Mouse (Mus musculus) heart, embryonic 14.5 days (tissue): ENCODE measurements around the gene Tle2. TPM values are rescaled to one million over a fixed set of nuclear protein-coding genes. Genes with fewer than 3 reads are reported as not detected.

ENCODE experiments used
- ATAC-seq: fragments of 200-750 bp; cut with Nextera tagmentation; 2 replicates; pipeline ENCODE4 v1.8.0; 2017; ENCODE audit warnings: low read depth, moderate TSS enrichment; ENCODE audit not compliant: insufficient number of reproducible peaks, insufficient read depth, low FRiP score
- H3K27ac ChIP-seq, 2 experiments: fragments of 200-500 bp in 1 of 2; fragments of 300-500 bp in 1 of 2; sonication (generic) in 1 of 2; replicated peaks in 1 of 2; 2 replicates each; pipeline ENCODE4 v1.5.1; 2012 to 2014; ENCODE audit warnings: low read depth in 2 of 2, low read length in 2 of 2, control low read depth in 1 of 2, mild to moderate bottlenecking in 1 of 2, mixed read lengths in 1 of 2; ENCODE audit not compliant: control insufficient read depth in 1 of 2, insufficient read depth in 1 of 2
- H3K27me3 ChIP-seq: fragments of 300-500 bp; sonication (generic); 2 replicates; pipeline ENCODE4 v1.6.1; 2014; ENCODE audit warnings: mild to moderate bottlenecking, low read length, control low read depth; ENCODE audit not compliant: control insufficient read depth, insufficient read depth
- H3K36me3 ChIP-seq: fragments of 300-500 bp; sonication (generic); 2 replicates; pipeline ENCODE4 v1.6.1; 2014; ENCODE audit warnings: mild to moderate bottlenecking, control low read depth, low read length, mixed read lengths; ENCODE audit not compliant: control insufficient read depth, insufficient read depth
- H3K4me1 ChIP-seq, 2 experiments: fragments of 200-500 bp in 1 of 2; fragments of 300-500 bp in 1 of 2; sonication (generic) in 1 of 2; 2 replicates each; pipeline ENCODE4 v1.6.1; 2012 to 2014; ENCODE audit warnings: low read length in 2 of 2, control low read depth in 1 of 2, mixed read lengths in 1 of 2; ENCODE audit not compliant: control insufficient read depth in 2 of 2, insufficient read depth in 2 of 2
- H3K4me2 ChIP-seq: fragments of 300-500 bp; sonication (generic); 2 replicates; pipeline ENCODE4 v1.6.1; 2014; ENCODE audit warnings: mild to moderate bottlenecking, low read length
- H3K4me3 ChIP-seq, 2 experiments: fragments of 200-500 bp in 1 of 2; fragments of 300-500 bp in 1 of 2; sonication (generic) in 1 of 2; 2 replicates each; pipeline ENCODE4 v1.5.1; 2012 to 2014; ENCODE audit warnings: low read length in 2 of 2, mild to moderate bottlenecking in 2 of 2, control low read depth in 1 of 2, low read depth in 1 of 2, moderate library complexity in 1 of 2; ENCODE audit not compliant: control insufficient read depth in 1 of 2, insufficient read depth in 1 of 2
- H3K9ac ChIP-seq: fragments of 300-500 bp; sonication (generic); 2 replicates; pipeline ENCODE4 v1.6.1; 2014; ENCODE audit warnings: mild to moderate bottlenecking, low read length
- H3K9me3 ChIP-seq: fragments of 300-500 bp; sonication (generic); 2 replicates; pipeline ENCODE4 v1.6.1; 2016; ENCODE audit warnings: low read length, control low read depth; ENCODE audit not compliant: control insufficient read depth
- WGBS: fragments of 180-500 bp; shearing (Covaris S2); extraction: QIAGEN DNeasy Blood & Tissue Kit; methylation state at CpG from one replicate; pipeline ENCODE4 v1.1.7; 2014; 5-methylcytosine and 5-hydroxymethylcytosine counted together
- polyA plus RNA-seq: library from polyadenylated mRNA; unstranded; fragments of >200 nt; fragmentation: Nextera tagmentation; extraction: Ambion mirVana; gene quantifications from 2 replicates; pipeline ENCODE4 v1.2.1, GENCODE M21; 2014

Gene Tle2
- polyA plus RNA-seq, 1 experiment from 2014 or later: 21.6 TPM

DNA sequence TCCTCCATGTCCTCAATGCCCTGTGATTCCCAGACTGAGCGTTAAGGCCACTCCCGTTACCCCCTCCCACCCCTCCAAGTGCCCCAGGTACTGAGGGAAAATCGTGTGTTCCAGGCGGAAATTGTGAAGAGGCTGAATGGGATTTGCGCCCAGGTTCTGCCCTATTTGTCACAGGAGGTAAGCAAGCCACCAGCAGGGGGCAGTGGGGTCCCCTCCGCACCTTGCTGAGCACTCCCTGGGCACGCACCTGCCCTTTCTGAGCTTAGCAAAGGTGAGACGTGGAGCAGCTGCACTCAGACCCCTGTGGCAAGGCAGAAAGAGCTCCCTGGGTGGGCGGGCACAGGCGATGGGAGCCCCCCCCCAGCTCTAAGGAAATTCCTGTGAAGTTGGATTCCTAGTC, 9.6 kb upstream of the Tle2 start:
- no peak overlapping the region for H3K9ac ChIP-seq
- H3K27ac ChIP-seq: peak overlapping the region; percentile 13 to 54; a peak in 3 of 4 replicates
- 38% methylated on average over 10 of the region's 10 CpGs for WGBS
- no peak for ATAC-seq
- H3K9me3 ChIP-seq: no peaks in the 10 kb centered on the region
- H3K36me3 ChIP-seq: peaks cover 61% of the 10 kb centered on the region
- H3K4me1 ChIP-seq: peaks cover 38 to 62% of the 10 kb centered on the region in 2 experiments
- H3K4me2 ChIP-seq: peak overlapping the region; percentile 51; the same call in 1 of the 2 replicates
- H3K4me3 ChIP-seq: no peak overlapping the region
- no peaks in the 10 kb centered on the region for H3K27me3 ChIP-seq

DNA sequence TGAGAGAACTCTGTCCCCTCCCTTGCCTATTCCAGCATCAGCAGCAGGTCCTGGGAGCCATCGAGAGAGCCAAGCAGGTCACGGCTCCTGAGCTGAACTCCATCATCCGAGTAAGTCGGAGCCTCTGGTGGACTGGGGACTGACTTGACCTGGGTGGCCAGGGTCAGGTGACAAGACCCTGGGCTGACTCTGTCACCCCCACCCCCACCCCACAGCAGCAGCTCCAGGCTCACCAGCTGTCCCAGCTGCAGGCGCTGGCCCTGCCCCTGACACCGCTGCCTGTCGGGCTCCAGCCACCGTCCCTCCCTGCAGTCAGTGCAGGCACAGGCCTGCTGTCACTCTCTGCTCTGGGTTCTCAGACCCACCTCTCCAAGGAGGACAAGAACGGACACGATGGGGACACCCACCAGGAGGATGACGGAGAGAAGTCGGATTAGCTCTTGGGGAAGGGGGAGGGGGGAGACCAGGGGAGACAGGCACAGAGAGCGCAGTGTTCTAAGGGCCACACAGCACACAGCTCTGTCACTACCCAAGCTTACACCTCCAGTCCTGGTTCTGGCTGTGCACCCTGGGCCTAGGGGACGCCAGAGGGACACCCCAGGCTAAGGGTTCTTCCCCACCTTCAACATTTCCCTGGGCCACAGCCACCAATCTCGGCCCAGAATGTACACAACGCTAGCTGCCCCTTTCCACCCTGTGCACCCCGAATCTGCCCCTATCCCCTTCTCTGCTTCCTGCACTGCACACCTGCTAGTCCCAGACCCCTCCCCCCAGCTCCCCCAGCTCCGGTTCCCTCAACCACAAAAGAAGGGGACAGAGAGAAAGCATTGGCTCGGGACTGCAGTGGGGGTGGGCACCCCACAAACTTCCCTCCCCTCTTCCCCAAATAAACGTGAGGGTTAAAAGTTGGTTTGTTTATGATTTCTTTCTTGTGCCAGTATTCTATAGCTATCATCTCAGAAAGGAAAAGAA, 8.8 kb upstream of the Tle2 start:
- Histone ChIP-seq H3K27me3 (no peaks in the 10 kb centered on the region), H3K4me1 (peaks cover 45 to 70% of the 10 kb centered on the region in 2 experiments), H3K36me3 (peaks cover 61% of the 10 kb centered on the region), H3K9ac (no peak overlapping the region), H3K4me2 (no peak overlapping the region), H3K4me3 (no peak overlapping the region), H3K27ac (no peak overlapping the region), H3K9me3 (no peaks in the 10 kb centered on the region)
- no peak for ATAC-seq
- WGBS: 44% methylated on average over 20 of the region's 20 CpGs

DNA sequence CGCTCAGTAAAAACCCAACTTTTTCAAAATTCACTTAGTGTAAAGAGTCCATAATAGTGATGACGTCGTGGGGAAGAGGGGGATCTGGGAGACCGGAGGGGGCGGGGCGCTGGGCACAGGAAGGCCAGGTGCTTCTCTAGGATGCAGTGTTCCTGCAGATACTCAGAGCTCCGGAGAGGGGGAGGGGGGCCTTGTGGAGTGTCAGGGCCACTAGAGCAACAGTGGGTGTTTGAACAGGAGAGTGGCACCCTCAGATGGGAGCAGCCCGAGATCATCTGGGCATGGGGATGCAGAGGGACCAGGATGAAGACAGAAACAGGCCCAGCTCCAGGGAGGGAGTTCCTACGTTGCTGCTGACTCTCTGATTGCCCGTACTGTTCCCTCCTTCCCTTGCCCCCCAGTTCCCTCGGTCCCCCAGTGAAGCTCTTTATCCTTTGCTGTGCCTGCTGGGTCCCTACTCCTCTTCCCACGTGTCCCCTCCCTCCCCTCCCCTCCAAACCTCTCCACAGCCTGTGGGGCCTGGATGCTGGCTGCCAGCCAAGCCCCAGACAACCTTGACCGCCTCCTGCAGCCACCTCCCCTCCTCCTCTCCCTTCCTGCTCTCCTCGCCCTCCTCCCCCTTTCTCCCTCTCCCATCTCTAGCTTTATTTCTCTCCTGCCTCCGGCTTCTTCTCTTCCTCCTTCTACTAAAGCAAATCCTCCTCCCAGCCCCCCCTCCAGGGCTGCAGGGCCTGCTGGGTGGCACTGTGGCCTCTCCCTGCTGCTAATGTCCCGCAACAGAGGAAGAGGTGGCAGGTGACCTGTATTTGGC, 5.8 kb upstream of the Tle2 start:
- WGBS: 10% methylated on average over 16 of the region's 16 CpGs
- no peaks in the 10 kb centered on the region for H3K27me3 ChIP-seq
- peak overlapping the region; percentile 81 to 82 for H3K27ac ChIP-seq
- peaks cover 40 to 53% of the 10 kb centered on the region in 2 experiments for H3K4me1 ChIP-seq
- H3K4me2 ChIP-seq: peak overlapping the region; percentile 53
- ATAC-seq: peak; percentile 14; the same call in 1 of the 2 replicates
- no peak overlapping the region for H3K4me3 ChIP-seq
- no peaks in the 10 kb centered on the region for H3K9me3 ChIP-seq
- peaks cover 38% of the 10 kb centered on the region for H3K36me3 ChIP-seq
- peak overlapping the region; percentile 65 for H3K9ac ChIP-seq

DNA sequence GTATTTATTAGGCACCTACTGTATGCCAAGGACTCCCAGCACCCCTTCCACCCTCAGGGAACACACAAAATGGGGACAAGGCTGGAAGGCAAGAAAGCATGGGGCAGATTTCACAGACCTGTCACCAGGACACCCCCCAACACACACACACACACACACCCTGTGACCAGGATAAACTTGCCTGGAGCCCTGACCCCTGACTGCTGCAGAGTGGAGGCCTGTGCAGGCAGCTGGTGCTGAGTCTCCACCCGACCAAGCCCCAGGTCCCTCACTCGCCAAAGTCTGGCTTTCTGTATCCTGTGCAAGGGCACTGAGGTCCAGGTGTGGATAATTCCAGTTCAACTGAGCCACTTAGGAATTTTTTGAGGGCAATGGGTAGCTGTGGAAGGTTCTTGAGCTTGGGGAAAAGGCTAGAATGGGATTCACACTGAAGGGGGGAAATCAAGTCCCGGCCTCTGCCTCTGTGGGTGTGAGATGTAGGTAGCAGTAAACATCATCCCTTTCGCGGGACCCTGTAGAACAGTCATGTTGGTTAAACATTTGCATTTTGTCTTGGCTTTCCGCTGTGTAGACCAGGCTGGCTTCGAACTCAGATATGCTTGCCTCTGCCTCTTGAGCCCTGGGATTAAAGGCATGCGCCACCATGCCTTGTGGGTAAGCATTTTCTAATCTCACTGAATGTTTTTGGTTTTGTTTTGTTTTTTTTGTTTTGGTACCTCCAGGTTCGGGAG, 4.7 kb upstream of the Tle2 start:
- 65% methylated on average over 9 of the region's 9 CpGs for WGBS
- Histone ChIP-seq H3K4me2 (no peak overlapping the region), H3K4me3 (no peak overlapping the region), H3K9ac (peak overlapping the region; percentile 64; the same call in 1 of the 2 replicates), H3K36me3 (peaks cover 27% of the 10 kb centered on the region), H3K4me1 (peaks cover 33 to 42% of the 10 kb centered on the region in 2 experiments), H3K9me3 (no peaks in the 10 kb centered on the region), H3K27ac (peak overlapping the region; percentile 81 to 82), H3K27me3 (no peaks in the 10 kb centered on the region)
- no peak for ATAC-seq

DNA sequence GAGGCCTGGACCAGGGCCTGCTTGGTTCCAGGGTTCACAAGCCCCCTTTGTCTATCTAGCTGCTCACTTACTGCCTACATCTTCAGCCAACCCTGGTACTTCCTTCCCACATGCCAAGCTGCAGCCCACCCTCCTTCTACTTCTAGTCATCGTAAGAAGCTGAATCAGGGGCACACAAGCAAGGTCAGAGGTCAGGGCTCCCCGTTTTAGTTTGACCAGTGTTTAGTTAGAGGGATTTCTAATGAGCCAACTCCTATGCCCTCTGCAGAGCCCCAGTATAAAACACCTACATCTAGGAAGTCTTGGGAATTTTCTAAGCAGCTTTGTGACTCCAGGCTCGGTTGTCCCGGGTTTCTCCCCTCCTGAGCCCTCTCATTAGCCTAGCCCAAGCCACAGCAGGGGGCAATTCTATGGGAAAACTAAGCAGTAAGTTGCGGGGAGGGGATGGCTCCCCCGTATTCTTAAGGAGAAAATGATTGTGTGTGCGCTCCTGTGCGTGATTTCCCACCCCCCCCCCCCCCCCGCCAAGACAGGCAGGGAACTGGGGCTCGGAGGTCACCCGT, 4.0 kb upstream of the Tle2 start:
- H3K4me1 ChIP-seq: peaks cover 35 to 38% of the 10 kb centered on the region in 2 experiments
- H3K4me2 ChIP-seq: peak overlapping the region; percentile 75
- no peaks in the 10 kb centered on the region for H3K27me3 ChIP-seq
- WGBS: 8% methylated on average over 9 of the region's 11 CpGs
- no peak for ATAC-seq
- peak overlapping the region; percentile 38 to 44 for H3K4me3 ChIP-seq
- H3K27ac ChIP-seq: peak overlapping the region; percentile 77 to 82
- H3K9me3 ChIP-seq: no peaks in the 10 kb centered on the region
- H3K36me3 ChIP-seq: peaks cover 21% of the 10 kb centered on the region
- peak overlapping the region; percentile 72 for H3K9ac ChIP-seq

DNA sequence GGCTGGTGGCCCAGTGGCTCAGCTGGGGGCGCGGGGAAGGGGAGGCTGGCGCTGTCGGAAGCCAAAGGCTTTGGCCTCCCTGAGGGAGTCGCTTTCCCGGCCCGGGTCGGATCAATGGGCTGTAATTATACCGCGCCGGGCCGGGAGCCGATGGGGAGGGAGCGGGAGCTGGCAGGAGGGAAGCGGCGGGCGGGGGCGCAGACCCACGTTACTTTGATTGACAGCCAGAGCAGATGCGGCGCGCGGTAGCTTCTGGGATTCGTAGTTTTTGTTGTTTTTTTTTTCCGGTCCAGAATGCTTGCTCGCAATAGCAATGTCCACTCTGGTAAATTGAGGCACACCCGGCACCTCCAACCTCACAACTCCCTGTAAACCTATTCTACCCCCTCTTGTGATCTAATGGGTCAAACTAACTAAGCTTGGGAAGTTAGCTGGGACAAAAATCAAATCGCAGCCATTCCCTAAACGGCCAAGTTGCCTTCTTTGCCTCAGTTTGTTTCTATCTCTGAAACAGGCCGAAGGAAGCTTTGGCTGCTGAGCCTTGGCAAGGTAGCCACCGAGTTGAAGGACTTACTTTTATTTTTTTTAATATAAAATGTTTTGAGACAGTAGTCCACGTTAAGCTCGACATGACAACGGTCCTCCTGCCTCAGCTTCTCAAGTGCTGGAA, 3.4 kb upstream of the Tle2 start:
- H3K4me1 ChIP-seq: peaks cover 40 to 44% of the 10 kb centered on the region in 2 experiments
- ATAC-seq: peak; percentile 48
- H3K36me3 ChIP-seq: peaks cover 14% of the 10 kb centered on the region
- H3K27me3 ChIP-seq: no peaks in the 10 kb centered on the region
- WGBS: under 1% methylated on average over 31 of the region's 34 CpGs
- peak overlapping the region; percentile 82 to 89 for H3K27ac ChIP-seq
- H3K4me2 ChIP-seq: peak overlapping the region; percentile 75
- H3K9ac ChIP-seq: peak overlapping the region; percentile 72
- peak overlapping the region; percentile 44 to 49 for H3K4me3 ChIP-seq
- H3K9me3 ChIP-seq: no peaks in the 10 kb centered on the region
